Mouse (Mus musculus) left cerebral cortex, postnatal 4 days (tissue): ENCODE data around the gene Dab2ip. TPM values are rescaled to one million over a fixed set of nuclear protein-coding genes. Genes with fewer than 3 reads are reported as not detected.

ENCODE experiments used
- DNase-seq: peaks from one replicate; pipeline ENCODE4 v3.0.0-alpha.2; 2022
- intact Hi-C: fragments of 180-260 bp; cut with DNase I; formaldehyde crosslinking; loops from one replicate; pipeline ENCODE4 v1.15.1; 2025
- total RNA-seq, 2 experiments: library from RNA; stranded (reverse); gene quantifications; 2 replicates each; pipeline ENCODE4 v1.2.3; 2021

Gene Dab2ip
- total RNA-seq, 2 experiments from 2014 or later: 125 to 135 TPM

DNA sequence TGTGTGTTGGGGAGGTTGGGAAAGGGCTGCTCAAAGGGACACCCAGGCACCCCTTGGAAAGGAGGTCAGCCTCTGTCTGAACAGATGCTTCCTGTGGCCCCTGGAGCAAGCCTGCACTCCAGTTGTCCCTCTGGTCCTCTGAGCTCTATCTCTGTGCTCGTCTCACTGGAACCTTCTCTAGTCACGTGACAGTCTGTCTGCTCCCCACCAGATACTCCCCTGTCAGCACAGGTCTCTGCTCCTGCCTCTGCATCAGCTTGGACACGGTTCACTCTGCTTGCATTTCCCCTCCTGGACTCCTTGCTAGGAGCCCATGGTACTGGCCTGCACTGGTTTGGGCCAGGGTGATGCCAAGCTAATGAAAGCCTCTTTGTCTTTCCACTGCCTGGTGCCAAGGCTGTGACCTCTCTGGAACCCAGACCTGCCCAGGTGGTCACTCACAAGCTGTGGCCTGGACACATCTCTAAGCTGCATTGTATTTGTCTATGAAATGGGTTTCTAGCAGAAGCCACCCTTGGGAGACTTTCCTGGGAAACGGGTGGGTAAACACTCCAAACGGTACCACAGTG lies 1.1 kb upstream of the Dab2ip start:
- DNase-seq: no peak
- intact Hi-C loops: no loop called here

- peak; percentile 48 for DNase-seq
- intact Hi-C loops: no loop called here
Measured at GRCm38 (mm10) chr2:35558826-35559550, 922 bp downstream of the Dab2ip start.

GRCm38 (mm10) chr2:35559551-35559835 lies 1.4 kb downstream of the Dab2ip start:
- intact Hi-C loops: no loop called here

DNA sequence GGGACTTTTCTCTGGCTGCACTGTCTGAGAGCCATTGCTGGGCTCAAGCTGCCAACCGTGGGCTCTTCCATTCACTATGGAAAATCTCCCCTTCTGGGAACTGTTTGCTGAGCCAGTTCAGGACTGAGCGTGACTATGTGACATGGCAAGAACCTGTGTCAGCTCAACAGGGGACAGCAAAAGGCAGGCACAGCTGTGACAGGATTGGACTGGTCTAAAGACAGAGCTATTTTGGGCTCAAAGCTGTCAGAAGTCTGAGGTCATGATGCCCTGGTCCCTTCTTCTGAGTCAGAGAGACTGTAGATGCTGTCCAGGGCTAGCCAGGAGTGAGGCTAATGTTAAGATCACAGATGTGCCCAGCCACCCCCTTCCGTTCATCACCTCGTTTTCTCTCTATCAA lies 5.7 kb downstream of the Dab2ip start:
- no peak for DNase-seq
- intact Hi-C loops: no loop called here

More at GRCm38 (mm10) chr2:35559551-35559835, 1.4 kb downstream of the Dab2ip start:
- peak; percentile 67 for DNase-seq

- DNase-seq: no peak
- intact Hi-C loops: no loop called here
Measured at GRCm38 (mm10) chr2:35565051-35565836, 7.2 kb downstream of the Dab2ip start.

- DNase-seq: no peak
- intact Hi-C loops: no loop called here
Measured at GRCm38 (mm10) chr2:35566957-35567693, 9.1 kb downstream of the Dab2ip start.

DNA sequence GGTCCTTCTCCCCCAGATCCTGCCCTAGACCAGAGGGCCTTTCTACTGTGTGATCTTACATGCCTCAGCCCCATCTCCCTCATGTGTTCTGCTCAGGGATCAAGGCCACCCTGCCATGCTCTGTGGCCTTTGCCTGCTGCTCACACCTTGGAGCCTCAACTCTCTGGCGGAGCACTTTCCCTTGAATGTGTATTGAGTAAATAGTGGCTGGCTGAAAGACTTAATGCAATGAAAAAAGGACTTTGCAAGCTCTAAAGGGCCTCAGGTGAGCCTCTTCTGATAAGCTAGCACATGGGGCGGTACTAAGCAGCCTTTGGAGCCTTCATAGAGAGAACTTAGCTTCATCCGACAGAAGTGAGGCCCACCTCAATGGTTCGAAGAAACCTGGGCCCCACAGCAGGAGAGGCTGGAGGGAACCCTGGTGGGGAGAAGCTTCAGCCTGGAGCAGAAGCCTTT lies 9.7 kb downstream of the Dab2ip start:
- intact Hi-C loops: no loop called here
- no peak for DNase-seq

DNA sequence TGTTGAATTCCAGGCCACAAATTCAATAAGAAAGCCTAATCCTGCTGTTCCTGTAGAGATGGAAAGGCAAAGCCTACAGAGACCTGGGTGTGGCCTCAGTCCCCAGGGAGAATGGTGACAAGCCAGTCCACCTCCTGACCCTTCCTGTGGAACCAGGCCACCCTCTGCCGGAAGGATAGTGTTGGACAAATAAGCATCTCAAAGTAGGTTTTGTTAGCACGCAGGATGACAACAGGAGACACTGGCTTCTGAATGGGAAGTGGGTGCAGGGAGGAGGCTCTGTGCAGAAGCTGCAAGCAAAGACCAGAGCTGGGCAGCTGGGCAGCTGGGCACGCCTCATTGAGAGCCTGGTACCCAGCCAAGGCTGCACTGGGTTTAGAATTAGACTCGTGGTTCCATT lies 12.7 kb downstream of the Dab2ip start:
- DNase-seq: no peak
- intact Hi-C loops: no loop called here

DNA sequence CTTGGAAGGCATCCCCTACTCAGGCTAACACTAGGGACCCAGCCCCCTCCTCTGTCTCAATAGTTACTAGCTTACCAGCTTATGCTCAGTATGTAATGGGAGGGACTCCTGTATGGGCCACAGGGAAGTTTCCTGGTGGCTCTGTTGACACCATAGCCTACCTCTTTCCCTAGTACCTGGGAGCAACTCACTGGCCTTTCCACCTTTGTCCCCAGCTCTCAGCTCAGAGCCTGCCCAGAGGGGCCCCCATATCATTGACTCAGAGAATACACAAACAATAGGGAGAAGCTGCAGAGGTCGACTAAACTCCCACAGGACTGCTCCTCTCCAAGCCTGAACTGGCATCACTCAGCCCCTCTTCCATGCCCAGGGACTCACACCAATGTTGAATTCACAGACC lies 16.6 kb downstream of the Dab2ip start:
- intact Hi-C loops: no loop called here
- no peak for DNase-seq

DNA sequence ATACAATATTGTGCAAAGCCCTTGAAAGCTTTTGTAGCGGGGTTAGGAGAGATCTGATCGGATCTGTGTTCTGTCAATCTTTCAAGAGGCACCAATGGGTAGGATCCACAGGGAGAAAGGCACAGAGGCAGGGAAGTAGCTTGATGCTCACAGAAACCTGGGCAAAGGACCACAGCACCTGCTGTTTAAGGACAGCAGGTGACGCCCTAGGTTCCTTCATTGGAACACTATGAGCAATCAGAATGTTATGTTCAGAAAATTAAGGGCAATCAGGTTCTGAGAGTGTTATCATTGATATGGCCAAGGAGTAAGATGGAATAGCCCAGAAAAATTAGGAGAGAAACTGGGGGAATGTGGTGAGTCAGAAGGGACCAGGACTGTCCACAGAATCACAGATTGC lies 18.6 kb downstream of the Dab2ip start:
- DNase-seq: no peak
- intact Hi-C loops: no loop called here

DNA sequence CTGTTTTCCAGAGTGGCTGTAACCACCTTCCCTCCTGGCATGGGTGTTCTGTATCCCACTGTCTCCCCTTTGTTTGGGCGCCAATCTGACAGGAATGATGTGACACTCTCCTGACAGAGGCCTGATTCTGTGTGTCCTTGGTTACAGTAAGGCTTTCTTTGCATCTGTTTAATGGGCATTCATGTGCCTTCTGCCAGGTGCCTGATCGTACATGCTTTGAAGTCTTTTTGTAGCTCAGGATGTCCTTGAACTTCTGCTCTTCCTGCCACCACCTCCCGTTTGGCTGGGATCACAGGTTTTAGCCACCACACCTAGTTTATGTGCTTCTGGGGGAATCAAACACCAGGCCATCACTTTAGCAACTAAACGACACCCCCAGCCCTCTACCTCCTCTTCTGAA lies 22.0 kb downstream of the Dab2ip start:
- intact Hi-C loops: no loop called here
- no peak for DNase-seq

DNA sequence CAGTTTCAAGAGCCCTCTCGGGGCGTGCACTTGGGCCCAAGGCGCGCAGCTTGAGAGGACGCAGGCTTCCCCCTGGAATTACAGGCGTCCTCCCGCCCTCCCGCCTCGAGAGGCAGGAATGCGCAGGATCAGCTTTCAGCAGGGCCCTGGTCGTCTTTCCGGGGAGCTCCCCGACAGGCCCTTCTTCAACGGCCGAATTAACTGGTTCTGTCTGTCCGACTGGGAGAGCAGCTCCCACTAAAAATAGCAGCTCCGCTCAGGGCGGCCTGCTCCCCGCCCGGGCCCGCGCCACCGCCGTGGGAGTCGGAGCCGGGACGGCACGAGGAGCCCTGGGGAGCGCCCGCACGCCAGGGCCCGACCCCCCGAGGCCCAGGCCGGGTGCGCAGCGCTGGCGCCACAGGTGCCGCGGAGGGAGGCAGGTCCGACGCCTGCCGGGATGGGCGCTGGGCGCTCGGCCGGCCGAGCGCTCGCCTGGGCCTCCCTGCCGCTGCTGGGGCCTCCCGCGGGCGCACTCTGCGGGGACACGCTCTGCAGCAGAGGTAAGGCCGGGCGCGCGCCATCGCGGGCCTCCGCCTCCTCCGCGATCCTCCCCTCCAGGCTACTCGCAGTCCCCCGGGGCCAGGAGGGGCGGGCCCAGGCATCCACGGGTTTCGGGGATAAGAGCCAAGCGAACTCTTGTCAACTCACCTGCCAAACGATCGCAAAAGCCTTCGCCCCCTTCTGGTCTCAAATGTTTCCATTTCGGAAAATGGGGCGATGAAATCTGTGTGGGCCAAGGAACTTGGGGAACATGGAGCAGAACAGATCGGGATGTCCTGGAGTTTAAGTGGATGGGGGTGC lies 23.7 kb downstream of the Dab2ip start:
- intact Hi-C loops: no loop called here
- no peak for DNase-seq

DNA sequence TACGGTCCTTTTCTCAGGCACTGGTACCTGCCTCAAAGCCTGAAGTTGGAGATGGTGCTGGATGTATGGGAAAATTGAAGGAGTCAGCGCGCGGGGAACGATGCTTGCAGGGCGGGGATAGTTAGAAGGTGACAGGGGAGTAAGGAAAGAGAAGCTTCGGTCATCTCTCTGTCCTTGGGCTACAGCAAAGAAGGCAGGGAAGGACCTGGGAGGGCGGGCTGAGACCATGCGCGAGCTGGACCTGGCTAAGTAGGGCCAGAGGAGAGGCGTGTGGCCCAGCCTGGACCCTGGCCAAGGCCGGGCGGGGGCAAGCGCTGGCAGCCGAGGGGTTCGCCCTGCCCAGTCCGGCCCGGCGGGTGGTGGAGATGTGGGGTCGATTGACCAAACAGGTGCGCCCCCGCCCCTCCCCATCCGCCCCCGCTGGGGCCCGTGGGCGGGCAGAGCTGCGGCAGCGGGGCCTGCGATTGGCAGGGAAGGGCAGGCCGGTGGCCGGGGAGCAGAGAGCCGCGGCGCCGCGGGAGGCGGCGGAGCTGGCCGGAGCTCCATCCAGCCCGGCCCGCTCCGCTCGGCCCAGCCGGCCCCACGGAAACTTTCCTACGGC lies 24.4 kb downstream of the Dab2ip start:
- intact Hi-C loops: no loop called here
- DNase-seq: peak; percentile 68

- intact Hi-C loops: no loop called here
- DNase-seq: no peak
Measured at GRCm38 (mm10) chr2:35583406-35583805, 25.3 kb downstream of the Dab2ip start.

GRCm38 (mm10) chr2:35584011-35584410 lies 25.9 kb downstream of the Dab2ip start:
- no peak for DNase-seq
- intact Hi-C loops: no loop called here

DNA sequence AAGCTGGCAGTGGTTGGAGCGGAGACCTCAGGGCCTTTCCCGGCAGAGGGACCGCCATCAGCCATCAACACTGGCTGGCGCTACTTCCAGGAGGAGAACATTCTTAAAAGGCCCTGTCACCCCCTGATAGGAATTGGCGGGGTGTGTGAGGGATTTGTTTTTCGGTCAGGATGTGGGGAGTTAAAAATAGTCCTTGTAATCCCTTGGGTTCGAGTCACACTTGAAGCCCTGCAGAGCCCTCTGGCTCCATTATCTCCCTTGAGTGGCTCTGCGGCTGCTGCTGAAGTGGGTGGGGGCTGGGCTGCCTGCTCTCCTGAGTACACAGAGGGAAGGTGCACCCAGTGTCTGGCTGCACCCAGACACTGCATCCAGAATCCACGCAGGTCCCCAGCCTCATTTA lies 30.3 kb downstream of the Dab2ip start:
- DNase-seq: no peak
- intact Hi-C loops: no loop called here

GRCm38 (mm10) chr2:35589385-35589784 lies 31.3 kb downstream of the Dab2ip start:
- intact Hi-C loops: no loop called here
- no peak for DNase-seq

- no peak for DNase-seq
- intact Hi-C loops: no loop called here
Measured at GRCm38 (mm10) chr2:35589800-35590199, 31.7 kb downstream of the Dab2ip start.

- DNase-seq: no peak
- intact Hi-C loops: no loop called here
Measured at GRCm38 (mm10) chr2:35591961-35592724, 34.1 kb downstream of the Dab2ip start.
